Mouse (Mus musculus): ENCODE data around the gene Tet3.

GRCm38 (mm10) chr6:83316022-83316421 is 142.9 kb downstream of the Tet3 start:
- TF ChIP-seq CTCF (IDR thresholded peaks at IDR 0.05; ENCODE audit: insufficient read depth, low read depth, low read length), result no peak
- no peak for TF ChIP-seq POLR2A (IDR thresholded peaks at IDR 0.05; ENCODE audit: insufficient read depth, low read depth, low read length)
